Mouse (Mus musculus) kidney, adult 11 months (tissue): ENCODE results near the gene Pigk.

Source experiments
- DNase-seq: peaks from one replicate; pipeline ENCODE4 v3.0.0; 2022

The Pigk gene

DNA sequence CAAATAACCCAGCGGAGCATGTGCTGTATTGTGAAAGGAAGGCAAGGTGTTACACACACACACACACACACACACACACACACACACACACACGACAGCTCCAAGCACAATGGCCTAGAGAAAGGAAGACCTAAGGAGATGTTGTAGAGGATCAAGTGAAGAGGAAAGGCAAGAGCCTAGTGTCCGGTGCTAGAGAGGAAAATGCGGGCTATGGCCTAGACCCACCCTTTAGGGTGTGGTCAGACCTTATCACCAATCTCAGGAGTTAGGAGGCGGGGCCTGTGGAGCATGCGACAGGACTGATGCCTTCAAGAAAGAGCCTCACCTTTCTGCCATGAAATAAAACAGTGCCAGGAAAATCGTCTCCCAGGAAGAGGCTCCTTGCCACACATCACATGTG, 234.7 kb downstream of the Pigk start:
- DNase-seq, result no peak

DNA sequence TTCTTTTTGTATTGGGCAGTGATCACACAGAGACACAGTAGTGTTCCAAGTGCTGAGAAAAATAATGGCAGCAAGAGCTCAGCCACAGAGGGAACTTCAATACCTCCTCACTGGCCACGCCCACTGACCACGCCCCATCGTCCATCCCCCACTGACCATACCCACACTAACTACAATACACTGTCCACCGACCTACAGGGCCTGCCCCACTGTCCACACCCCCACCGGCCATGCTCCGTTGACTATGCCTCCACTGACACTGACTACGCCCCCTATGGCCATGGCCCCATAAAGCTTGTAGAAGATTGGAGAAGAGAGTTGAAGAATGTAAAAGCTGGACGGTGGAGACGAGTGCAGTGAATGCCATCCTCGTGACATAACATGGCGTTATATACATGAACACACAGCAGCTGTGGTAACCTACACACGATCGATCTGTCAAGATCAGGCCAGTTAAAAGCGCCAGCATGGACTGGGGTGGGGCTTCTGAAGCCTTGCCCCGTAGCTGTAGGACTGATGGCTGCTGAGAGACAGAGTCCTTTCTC, 235.4 kb downstream of the Pigk start:
- DNase-seq, result no peak

DNA sequence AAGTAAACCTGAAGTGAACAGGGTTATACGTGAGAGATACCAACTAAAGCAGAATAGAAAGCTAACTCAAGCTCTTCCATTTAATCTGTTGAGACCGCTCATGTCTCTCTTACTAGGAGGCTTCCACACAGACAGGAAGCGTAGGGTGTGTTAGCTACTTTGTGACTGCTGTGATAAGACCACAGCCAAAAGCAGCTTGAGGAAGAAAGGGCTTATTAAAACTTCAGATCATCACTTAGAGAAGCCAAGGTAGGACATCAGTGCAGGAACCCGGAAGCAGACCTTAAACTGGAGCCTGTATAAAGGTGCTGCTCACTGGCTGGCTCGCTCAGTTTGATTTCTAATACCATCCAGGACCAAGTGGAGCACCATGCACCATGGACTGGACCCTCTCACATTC, 236.4 kb downstream of the Pigk start:
- DNase-seq, result no peak

DNA sequence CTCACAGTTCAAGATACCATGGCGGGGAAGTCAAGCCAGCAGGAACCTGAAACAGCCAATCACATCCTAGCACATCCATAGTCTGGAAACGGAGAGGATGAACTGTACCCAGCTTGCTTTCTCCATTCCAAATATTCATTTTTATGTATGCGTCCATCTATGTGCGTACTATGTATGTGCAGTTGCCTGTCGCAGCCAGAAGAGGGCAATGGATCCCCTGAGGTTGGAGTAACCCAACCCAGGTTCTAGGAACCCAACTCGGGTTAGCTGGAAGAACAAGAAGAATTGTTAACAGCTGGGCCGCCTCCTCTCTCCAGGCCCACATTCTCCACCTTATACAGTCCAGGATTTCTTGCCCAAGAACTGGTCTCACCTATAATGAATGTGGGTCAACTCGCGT, 237.0 kb downstream of the Pigk start:
- no peak for DNase-seq

DNA sequence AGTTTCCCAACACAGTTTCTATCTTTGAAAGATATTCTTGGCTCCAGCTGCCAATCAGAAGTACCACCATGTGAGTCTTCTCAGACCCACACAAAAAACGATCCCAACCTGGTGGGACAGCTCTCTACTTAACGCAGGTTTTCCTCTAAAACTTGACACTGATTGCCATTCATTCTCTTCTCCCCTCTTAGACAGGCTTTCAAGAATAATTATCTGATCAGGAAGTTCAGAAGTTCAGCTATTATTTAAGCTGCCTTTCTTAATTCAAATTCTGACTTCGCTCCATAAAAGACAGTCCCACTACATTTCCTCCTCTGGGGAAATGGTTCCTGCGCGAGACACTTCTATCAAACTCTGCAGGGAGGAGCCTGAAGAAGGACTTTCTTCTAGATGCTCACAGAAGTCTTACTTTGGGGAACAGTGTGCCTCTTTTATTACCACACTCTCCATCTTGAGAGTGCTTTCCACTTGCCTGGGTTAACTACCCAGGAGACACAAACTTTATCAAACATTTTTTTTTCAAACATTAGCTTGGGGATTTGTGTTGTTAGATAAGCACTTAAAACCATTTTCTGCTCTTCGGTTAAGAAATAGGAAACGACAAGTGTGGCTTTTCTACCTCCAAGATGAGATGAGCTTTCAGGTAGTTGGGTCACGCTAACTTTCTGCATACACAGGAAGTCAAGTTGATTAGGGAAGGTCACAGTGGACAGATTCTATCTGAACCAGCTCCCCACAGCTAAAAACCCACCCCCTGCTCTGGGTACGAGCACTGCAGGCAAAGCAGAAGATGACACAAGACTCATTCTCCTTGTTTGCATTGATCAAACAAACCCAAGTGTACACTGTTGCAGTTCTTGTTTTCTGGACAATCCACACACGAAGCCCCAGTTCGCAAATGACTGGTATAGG, 238.0 kb downstream of the Pigk start:
- DNase-seq, result no peak

DNA sequence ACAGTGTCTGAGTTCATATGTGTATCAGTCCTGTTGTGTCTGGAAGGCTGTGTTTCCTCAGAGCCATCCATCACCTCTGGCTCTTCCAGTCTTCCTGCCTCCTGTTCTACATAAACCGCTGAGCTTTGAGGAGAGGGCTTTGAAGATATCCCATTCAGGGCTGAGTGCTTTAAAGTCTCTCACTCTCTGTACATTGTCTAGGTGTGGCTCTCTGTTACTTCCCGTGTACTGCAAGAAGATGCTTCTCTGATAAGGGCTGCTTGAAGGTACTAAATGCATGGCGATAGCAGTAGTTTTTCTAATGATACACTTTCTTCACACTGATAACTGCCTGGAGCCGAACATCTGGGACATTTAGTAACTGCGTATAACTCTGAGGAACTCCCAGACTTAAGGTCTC, 242.1 kb downstream of the Pigk start:
- no peak for DNase-seq

DNA sequence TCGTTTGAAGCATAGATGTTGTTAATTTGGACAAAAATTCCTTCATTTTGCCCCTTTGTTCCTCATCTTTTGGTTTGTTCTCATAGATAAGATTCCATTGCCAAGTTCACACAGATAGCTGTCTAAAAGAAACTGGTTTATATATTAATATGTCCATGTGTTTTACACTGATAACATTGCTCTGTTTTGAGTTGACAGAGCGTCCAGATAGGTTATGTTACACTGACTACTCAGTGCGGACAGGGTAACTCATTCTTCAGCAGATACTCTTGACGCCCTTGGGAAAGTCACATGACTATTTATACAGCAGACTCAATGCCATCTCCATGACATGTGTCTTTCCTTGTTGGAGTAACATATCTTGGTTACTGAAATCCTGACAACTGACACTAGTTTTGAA, 242.9 kb downstream of the Pigk start:
- DNase-seq, result no peak

DNA sequence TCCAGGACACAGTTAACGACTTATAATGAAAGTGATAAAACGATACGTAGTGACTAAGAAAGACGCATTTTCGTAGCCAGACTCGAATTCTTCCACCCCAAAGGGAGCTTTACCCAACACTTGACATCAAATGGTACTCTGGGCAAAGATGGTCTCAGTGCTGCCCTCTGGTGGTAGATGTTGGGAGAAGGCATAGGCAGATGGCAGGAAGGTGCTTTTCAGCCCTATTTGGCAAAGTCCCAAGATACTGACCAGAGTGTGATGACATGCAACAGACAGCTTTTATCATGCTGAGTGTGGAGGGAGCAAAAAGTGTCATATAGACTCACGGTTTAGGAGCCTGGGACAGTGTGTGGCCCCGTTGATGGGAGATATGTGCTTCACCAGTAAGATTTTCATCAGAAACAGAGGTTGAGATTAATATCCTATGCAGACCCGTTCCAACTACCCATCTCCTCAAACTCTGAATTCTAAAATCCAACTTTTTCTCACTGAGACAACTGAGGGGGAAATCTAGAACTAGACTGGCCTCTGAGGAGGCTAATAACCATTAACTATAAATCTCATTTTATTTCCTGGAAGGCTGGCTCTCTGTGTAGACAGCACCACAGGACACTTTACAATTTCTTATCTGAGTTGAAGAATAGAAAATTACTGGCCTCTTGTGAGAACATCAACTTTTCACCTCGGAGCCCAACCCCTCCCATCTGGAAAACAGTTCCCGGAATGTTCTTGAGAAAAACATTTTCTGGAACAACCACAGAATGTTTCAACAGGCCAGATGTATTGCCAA, 244.7 kb downstream of the Pigk start:
- peak; percentile 38 for DNase-seq

DNA sequence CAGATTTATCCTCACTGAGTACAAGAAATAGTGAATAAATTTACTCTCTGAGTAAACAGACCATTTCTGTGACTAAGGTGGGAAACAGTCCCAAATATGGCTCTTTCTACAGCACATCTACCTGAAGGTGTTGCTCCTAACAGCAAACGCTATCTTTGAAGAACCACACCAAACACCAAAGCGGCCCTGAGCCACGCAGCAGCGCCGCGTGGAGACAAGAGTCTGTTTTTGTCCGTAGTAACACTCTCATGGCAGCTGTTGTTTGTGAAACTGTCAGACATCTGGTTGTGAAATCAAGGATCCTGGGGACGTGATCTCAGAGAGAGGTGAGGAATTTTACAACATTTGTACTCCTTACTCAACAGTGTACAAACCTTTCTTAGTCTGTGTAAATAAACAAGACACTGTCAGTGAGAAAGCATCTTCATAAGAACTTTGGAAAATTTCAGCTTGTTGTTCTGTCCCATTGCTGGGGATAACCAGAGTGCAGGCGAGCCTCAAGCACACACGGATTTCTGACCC, 248.0 kb downstream of the Pigk start:
- DNase-seq, result no peak

DNA sequence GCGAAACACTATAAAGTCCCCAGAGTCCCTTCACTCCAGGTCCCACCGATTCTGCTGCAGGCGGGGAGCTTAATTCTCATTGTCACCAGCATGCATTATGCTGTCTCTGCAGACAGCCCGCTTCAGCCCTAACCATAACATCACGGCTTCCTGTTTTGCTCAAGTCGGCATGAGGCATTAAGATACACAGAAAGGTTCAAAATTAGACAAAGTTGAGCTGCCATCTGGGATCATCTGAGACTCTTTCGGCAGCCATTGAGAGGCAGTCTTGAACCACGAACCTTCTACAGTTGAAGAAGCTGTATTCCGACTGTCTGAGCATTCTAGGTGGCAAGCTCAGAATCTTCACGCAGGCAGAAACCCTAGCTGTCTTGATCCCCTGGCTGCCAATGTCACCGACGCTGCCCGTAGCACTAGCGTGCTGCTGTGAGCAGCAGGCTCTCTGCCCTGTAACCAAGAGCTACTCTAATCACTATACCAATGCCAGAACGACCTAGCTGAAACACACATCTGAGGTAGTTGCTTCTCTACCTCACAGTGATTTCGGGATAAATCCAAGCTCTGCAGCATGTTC, 256.0 kb downstream of the Pigk start:
- DNase-seq, result no peak

DNA sequence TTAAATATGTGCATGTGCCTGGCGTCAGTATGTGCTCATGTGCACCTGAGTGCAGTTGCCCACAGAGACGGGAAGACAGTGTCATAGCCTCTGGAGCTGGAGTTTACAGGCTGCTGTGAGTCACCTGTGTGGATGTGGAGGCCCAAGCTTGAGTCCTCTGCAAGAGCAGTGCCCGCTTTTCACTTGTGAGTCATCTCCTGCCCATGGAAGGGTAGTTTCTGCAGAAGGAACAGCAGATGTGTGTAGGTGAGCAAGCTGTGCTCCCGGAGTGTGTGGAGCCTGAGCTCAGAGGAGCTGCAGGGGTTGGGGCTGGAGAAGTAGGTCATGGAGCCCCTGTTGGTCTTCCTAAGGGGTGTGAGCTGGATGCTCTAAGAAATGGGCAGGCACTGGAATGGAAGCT, 257.5 kb downstream of the Pigk start:
- DNase-seq, result no peak

DNA sequence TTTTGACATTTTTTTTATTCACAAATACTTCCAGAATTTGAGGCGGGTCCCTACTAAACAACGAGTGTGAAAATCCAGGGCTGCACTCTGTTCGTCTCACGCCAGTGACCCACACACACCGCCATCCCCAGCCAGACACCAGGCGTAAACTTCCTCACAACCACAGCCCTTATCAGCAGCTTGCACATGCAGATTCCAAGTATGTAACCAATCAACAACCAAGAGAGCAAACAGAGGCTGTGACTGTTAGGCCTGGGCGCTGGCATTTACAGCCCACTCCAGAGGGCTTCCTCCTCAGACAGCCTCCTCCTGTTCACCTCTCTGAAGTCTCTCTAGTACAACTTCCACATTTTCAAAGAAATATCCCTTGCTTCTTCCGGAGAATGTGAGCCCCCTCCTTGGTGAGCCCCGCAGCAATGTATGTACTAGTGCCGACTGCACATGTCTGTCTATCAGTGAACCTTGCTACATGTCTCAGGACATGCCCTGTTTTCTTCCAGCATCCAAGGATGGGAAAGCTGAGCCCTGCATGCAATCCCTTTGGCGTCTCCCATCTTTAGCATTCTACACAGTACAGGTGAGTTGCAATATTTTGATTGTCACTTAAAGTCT, 265.7 kb downstream of the Pigk start:
- no peak for DNase-seq

DNA sequence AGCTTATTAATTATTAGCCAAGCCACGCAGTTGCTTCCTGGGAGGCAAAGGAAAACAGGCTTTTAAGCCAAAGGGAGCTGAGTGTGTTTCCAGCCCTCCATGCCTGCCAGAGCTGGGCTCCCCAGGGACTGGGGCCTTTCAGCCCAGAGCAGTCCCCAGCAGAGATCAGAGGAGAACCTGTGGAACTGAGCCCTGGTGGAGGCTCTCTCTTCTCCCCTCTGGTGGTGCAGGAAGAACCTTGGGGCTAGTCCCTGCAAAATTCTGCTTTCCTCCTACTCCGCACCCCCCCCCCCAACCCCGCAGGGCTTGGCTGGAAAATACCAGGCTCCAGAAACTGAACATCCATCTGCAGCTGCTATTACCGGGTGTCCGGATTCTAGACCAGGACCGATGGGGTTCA, 266.5 kb downstream of the Pigk start:
- DNase-seq, result no peak

DNA sequence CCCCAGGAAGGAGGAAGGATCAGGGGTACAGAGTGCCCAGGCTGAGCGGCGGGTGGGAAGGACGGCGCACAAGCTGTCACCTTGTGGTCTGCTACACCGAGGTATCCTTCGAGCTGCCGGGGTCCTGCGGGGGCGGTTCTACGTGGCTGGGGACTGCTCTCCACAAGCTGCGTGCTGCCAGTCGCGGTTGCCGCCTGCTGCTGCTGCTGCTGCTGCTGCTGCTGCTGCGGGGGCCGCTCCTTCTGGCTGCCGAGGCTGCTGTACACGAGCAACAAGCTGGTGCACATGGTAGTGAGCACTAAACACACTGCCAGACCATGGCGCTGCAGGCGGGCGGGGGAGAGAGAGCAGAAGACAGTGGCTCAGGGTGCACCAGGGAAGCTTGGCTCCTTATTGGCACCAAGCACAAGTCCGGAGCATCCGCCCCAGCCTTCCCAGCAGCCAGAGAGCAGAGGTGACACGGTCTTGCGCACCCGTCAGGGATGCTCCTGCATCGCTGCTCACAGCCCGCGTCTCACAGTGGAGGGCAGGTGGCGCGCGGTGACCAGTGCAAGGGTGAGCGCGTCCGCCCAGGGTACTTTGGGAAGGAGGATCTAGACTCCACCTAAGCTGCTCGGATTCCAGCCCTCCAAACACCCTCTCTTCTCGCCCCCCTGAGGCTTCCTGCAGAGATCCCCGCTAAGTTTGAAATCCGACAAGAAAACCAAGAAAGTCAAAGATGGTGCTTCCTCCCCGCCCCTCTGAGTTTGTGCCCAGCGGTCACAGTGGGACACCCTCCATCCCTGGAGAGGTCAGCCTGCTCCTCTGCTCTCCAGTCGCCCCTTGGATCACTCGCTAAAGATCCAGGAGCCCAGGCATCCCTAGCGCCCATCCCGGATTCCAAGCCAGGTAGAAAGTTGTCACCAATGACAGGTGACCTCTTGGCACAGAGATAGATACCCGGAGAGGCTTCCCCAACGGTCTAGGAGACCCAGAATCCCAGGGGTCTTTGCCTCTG, 267.4 kb downstream of the Pigk start:
- no peak for DNase-seq

DNA sequence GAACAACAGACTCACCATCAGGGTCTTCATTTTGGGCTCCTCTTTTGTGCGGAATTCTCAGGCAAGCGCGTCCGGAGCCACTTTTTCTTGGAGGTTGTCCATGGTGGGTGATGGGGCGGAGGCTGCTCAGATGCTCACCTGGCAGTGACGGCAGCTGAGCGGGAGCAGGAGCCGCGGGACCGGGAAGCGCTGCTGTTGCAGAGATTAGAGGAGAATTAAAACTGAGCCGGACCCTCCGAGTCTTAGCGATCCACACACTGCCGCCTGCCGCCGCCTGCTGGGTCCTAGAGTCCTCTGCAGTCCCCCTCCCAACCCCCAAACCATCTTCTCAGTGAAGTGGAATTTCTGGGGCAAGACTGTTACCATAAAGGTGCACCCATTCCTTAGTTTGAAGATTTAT, 268.1 kb downstream of the Pigk start, which contains the start of gene St6galnac5:
St6galnac5 (minus strand) TSS at position 259 of the 400 bp plus-strand sequence.
- no peak for DNase-seq

DNA sequence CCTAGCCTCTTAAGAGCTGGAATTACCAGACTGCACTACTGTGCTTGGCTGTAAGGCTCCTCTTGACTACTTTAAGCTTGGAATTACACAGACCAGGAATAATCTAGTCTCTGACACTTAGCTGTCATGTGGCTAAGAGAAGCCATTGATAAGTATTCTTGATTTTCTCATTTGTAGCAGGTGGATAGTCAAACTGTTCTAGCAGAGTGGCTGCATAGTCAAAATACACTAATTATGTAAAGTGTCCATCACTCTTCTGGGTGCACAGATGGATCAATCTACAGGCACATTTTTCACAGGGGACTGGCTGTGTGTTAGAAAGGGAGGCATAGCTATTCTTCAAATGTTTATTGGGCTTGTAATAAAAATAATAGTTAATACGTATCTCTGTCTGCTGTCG, 276.9 kb downstream of the Pigk start:
- DNase-seq, result no peak

DNA sequence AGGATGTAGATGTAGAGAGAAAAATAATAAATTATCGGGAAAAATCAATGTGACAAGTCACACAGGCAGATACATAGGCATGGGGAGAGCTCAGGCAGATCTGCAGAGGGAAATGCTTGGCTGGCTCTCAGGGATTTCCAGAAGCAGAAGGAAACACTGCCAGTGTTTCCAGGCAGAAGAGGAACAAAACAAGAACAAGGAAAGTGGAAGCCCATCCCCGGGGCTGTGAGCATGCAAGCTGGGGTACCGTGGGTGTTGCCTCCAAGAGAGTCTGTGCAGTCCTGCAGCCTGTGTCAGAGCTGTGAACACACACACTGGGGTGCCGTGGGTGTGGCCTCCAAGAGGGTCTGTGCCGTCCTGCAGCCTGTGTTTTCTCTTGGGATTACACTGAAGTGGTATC, 279.7 kb downstream of the Pigk start:
- DNase-seq, result no peak

DNA sequence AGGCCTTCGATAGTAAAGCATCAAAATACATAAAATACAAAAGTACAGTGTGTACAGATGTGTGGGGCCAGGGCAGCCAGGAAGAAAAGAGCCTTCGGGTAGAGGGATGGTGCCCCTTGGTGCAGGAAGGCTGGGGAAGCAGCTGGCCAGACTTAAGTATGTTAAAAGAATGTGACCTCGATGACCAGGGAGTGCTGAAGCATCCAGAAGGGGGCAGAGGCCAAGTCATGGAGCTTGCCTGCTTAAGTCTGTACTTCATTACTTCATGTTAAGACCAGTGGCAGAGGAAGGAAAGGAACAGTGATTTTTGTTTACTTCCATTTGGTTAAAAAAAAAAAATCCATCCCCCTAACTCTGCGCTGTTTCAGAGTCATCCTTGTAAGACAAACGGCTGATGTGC, 284.2 kb downstream of the Pigk start:
- DNase-seq, result no peak

DNA sequence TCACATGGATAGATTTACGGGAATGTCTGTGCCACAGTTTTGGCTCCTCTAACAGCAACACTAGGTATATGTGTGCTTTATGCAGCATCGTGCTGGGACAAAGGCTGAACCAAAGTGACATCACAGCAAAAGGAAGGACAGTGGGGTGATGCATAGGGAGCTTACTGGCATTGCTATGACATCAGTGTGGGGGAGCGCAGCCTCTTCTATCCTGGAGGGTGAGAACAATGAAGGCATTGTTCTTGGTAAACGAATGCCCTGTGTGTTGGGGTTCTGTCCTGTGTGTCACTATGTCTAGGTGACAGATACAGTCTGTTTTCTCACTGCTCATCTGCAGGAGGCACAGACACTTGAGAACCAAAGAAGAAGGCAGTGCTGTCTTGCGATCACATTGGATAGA, 285.0 kb downstream of the Pigk start:
- DNase-seq, result no peak

DNA sequence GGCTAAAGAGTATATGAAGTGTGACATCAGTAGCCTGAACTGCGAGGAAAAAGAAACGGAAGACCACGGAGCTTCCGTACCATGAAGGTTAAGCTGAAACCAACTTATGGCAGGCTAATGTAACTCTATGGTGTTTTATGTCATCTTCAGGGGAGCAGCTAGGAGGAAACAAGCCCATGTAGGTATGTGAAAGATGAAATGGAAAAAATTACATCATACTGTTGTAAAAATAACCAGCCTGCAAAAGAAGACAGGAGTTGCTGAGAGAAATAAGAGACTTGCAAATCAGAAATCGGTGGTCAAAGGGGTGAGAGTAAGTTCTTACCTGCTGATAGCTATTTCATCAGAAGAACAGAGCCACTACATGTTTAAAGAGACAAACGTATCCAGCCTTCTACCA, 293.0 kb downstream of the Pigk start:
- DNase-seq, result no peak

DNA sequence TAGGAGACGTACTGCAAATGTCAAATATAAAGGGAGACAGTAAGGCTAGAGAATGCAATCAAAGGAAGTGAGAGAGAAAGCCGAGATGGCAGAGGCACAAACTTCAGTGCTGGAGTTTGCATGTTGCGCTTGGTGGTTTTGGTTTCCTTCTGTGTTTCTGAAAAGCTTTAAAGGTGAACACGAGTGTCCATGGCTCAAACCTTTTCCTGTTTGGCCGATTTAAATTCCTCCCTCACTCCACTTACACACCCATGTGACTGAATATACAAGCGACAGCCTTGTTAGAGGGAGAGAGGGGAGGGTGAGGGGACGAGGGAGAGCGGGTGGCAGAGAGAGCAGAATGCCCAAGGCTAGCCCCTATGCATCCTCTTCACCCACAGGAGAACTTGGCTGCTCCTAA, 302.5 kb downstream of the Pigk start:
- DNase-seq, result no peak

DNA sequence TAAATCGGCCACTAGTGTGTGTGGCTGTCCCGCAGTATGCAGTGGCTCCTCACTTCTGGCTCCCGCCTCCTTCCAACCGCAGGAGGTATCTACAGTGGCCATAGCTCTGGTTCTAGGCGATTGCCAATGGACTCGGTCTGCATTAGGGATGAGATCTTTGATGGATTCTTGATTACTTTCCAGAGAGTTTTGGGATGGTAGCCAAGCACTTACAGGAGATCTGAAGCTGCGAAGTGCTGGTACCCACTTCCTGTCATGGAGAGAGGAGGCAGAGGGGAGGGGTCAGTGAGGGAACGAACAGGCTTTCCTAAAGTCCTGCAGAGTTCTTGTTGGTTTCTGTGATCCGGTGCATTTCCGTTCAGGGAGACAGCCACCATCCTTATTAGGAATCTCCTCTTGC, 304.2 kb downstream of the Pigk start:
- DNase-seq, result no peak
